ENCODE assay signal across 10 mouse cellular contexts in the genomic region with DNA sequence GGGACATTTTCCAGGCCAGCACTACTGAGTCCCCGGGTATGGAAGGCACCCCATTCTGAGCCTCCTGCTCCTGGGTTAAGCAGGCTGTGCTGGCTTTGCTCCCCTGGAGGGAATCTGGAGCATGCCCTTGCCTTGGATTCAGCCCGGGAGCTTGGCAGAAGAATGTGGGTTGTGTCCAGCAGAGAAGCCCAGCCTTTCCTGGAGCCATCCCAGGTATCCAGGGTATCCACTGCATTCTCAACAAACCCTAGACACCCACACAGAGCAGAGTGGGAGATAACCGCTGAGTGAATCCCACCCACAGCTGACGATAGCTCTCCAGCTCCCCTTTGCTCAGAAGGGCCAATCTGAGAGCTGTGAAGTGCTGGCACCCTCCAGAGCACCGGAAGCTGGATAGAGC. TPM values are rescaled to one million over a fixed set of nuclear protein-coding genes. Genes with fewer than 3 reads are reported as not detected.
DNase-seq lines count a peak whose midpoint lies in the region; ATAC-seq and TF ChIP-seq lines count a peak whose summit lies in the region.
"Had no signal": no experiment of that assay in that cellular context is flagged by ENCODE, and none has a peak within 500 bp of the region (broad histone marks: within the 10 kb centered on the region; RNA-seq: fewer than 3 reads in every experiment).

No protein-coding gene starts in this region.

- no peak overlapping the region for H3K4me3 ChIP-seq in kidney, embryonic 16.5 days (ENCODE audit: low read length)
- H3K4me3 ChIP-seq in heart, embryonic 10.5 days = no peak overlapping the region
- H3K4me3 ChIP-seq in lung, embryonic 14.5 days (ENCODE audit: low read depth, low read length) = no peak overlapping the region
- H3K4me3 ChIP-seq: embryonic facial prominence, embryonic 13.5 days had no signal

- no peak overlapping the region for H3K27ac ChIP-seq in kidney, embryonic 16.5 days (ENCODE audit: low read length)
- peak overlapping the region; percentile 66; the same call in 1 of the 2 replicates for H3K27ac ChIP-seq in heart, embryonic 10.5 days
- no peak overlapping the region for H3K27ac ChIP-seq in lung, embryonic 14.5 days (ENCODE audit: low read depth)
- H3K27ac ChIP-seq: embryonic facial prominence, embryonic 13.5 days had no signal

- H3K9me3 ChIP-seq in kidney, embryonic 16.5 days (ENCODE audit: low read length) = no peaks in the 10 kb centered on the region
- no peaks in the 10 kb centered on the region for H3K9me3 ChIP-seq in heart, embryonic 10.5 days
- no peaks in the 10 kb centered on the region for H3K9me3 ChIP-seq in lung, embryonic 14.5 days (ENCODE audit: low read depth, low read length)
- H3K9me3 ChIP-seq: embryonic facial prominence, embryonic 13.5 days; G1E had no signal

- H3K4me1 ChIP-seq in kidney, embryonic 16.5 days (ENCODE audit: insufficient read depth, low read length) = no peaks in the 10 kb centered on the region
- H3K4me1 ChIP-seq in heart, embryonic 10.5 days = peaks cover 45% of the 10 kb centered on the region
- peaks cover 4% of the 10 kb centered on the region; the same call in 1 of the 2 replicates for H3K4me1 ChIP-seq in lung, embryonic 14.5 days (ENCODE audit: insufficient read depth)

- peak; percentile 48 for DNase-seq in kidney, adult 18-20 months
- DNase-seq in brain, adult 2 months (ENCODE audit: low read depth, low spot score) = peak; percentile 41
- DNase-seq in heart, embryonic 10.5 days (ENCODE audit: low spot score) = peak; percentile 79
- peak; percentile 50 for DNase-seq in lung, embryonic 14.5 days
- no peak for DNase-seq in thymus, postnatal 36 days
- no peak for DNase-seq in layer of hippocampus, adult 11-12 months (ENCODE audit: low spot score)
- DNase-seq in yolk sac, embryonic 10.5 days (ENCODE audit: low spot score) = no peak

- no peaks in the 10 kb centered on the region for H3K36me3 ChIP-seq in kidney, embryonic 16.5 days (ENCODE audit: insufficient read depth, low read length)
- H3K36me3 ChIP-seq in heart, embryonic 10.5 days = no peaks in the 10 kb centered on the region
- no peaks in the 10 kb centered on the region for H3K36me3 ChIP-seq in lung, embryonic 14.5 days (ENCODE audit: insufficient read depth)
- H3K36me3 ChIP-seq: embryonic facial prominence, embryonic 13.5 days; G1E had no signal

- no peak for ATAC-seq in kidney, embryonic 16.5 days (ENCODE audit: low FRiP score, low TSS enrichment)
- peak; percentile 75 for ATAC-seq in lung, embryonic 14.5 days (ENCODE audit: insufficient read depth)

- no peaks in the 10 kb centered on the region for H3K27me3 ChIP-seq in kidney, embryonic 16.5 days (ENCODE audit: insufficient read depth, low read length)
- H3K27me3 ChIP-seq in heart, embryonic 10.5 days (ENCODE audit: insufficient read depth, poor library complexity, severe bottlenecking) = no peaks in the 10 kb centered on the region
- H3K27me3 ChIP-seq in lung, embryonic 14.5 days (ENCODE audit: insufficient read depth, low read length) = no peaks in the 10 kb centered on the region
- H3K27me3 ChIP-seq: embryonic facial prominence, embryonic 13.5 days had no signal

- 75% methylated on average over 5 of the region's 5 CpGs for WGBS in kidney, embryonic 16.5 days
- WGBS in heart, embryonic 10.5 days = 42% methylated on average over 5 of the region's 5 CpGs
- WGBS in lung, embryonic 14.5 days = 51% methylated on average over 5 of the region's 5 CpGs

- no peak overlapping the region for H3K4me2 ChIP-seq in kidney, embryonic 16.5 days (replicated peaks; ENCODE audit: low read depth, low read length)
- H3K4me2 ChIP-seq in lung, embryonic 14.5 days = no peak overlapping the region
- H3K4me2 ChIP-seq: embryonic facial prominence, embryonic 13.5 days had no signal

- no peak overlapping the region for H3K9ac ChIP-seq in kidney, embryonic 16.5 days (replicated peaks; ENCODE audit: low read length)
- no peak overlapping the region for H3K9ac ChIP-seq in lung, embryonic 14.5 days
- H3K9ac ChIP-seq: embryonic facial prominence, embryonic 13.5 days had no signal

- no peak for TF ChIP-seq CTCF in lung, embryonic 14.5 days (IDR thresholded peaks at IDR 0.05; ENCODE audit: low read depth)

RNA-seq across cellular contexts. Expression of gene Nenf, which starts 21.5 kb away (rescaled TPM):
- 86.7 and 92.6 TPM in 2 replicates for polyA plus RNA-seq in kidney, embryonic 16.5 days (2015; fragmentation: Nextera tagmentation; extraction: Ambion mirVana)
- 78.2 and 78.6 TPM in 2 replicates for polyA plus RNA-seq in heart, embryonic 10.5 days (2016; fragmentation: Nextera tagmentation; extraction: Ambion mirVana)
- polyA plus RNA-seq in lung, embryonic 14.5 days (2014; fragmentation: Nextera tagmentation; extraction: Ambion mirVana) = 116 and 117 TPM in 2 replicates

RNA-seq across cellular contexts. Expression of gene Tmem206, which starts 29.3 kb away (rescaled TPM):
- 26.4 TPM in 2 replicates for polyA plus RNA-seq in kidney, embryonic 16.5 days (2015; fragmentation: Nextera tagmentation; extraction: Ambion mirVana)
- 17.0 and 18.8 TPM in 2 replicates for polyA plus RNA-seq in heart, embryonic 10.5 days (2016; fragmentation: Nextera tagmentation; extraction: Ambion mirVana)
- polyA plus RNA-seq in lung, embryonic 14.5 days (2014; fragmentation: Nextera tagmentation; extraction: Ambion mirVana) = 22.7 TPM in 2 replicates

Comparison
In these comparisons a context has a peak if more than half of its experiments do, and no peak if none do; other contexts are left out.
1. DNase-seq: peak in kidney, adult 18-20 months (single experiment), brain, adult 2 months (single experiment), heart, embryonic 10.5 days (single experiment) and lung, embryonic 14.5 days (single experiment); none in thymus, postnatal 36 days (0 of 2), layer of hippocampus, adult 11-12 months (single experiment) and yolk sac, embryonic 10.5 days (single experiment).